ENCODE assay signal across 8 mouse cellular contexts in the genomic region with DNA sequence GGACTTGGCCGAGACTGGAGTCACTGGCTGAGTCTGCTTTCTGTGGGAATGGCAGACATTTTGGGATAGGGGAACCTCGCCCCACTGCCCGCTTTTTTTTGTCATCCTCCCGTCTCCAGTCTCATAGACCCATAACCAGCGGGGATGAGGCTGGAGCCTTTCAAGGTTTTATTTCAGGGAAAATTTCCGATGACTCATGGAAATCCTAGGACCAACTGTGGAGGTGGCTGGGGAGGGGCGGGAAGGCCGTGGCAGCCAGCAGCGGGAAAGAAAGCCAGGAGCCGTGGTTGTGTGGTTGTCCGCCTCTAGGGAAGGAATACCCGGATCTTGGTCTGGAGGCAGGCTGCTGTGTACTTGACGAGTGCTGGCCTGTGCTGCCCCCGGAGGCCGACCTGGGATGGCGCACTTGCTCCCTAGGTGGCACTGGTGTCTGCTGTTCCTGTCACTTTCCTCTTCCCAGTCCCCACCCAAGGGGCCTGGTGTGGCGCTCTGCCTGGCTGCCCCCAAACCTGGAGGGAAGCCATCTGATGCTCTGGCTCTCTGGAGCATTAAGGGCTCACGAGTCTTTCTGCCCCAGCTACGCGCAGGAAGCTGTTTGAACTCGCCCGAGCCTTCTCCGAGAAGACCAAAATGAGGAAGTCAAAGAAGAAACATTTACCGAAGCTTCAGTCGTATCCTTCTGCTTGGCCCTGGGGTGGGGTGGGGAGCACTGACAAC. TPM values are rescaled to one million over a fixed set of nuclear protein-coding genes. Genes with fewer than 3 reads are reported as not detected.
DNase-seq lines count a peak whose midpoint lies in the region; ATAC-seq and TF ChIP-seq lines count a peak whose summit lies in the region.

No protein-coding gene starts in this region.

- ATAC-seq in G1E (ENCODE audit: extremely low read depth, insufficient number of reproducible peaks, low FRiP score, poor library complexity, severe bottlenecking), result peak; percentile 80
- peak; percentile 95 for ATAC-seq in frontal cortex, adult (ENCODE audit: low TSS enrichment)
- peak; percentile 95 for ATAC-seq in lung, embryonic 16.5 days (ENCODE audit: low read depth)

- peak; percentile 86 for TF ChIP-seq CTCF in G1E (IDR thresholded peaks at IDR 0.05; ENCODE audit: low read depth, low read length)
- peak; percentile 79 for TF ChIP-seq CTCF in thymus, adult 2 months (IDR thresholded peaks at IDR 0.05; ENCODE audit: borderline replicate concordance, control insufficient read depth, extremely low read depth, insufficient read depth, low read length, poor library complexity)

- peaks cover 40% of the 10 kb centered on the region for H3K4me1 ChIP-seq in G1E (ENCODE audit: insufficient read depth, low read depth, low read length)
- peaks cover 56% of the 10 kb centered on the region for H3K4me1 ChIP-seq in hindbrain, embryonic 10.5 days (replicated peaks)
- H3K4me1 ChIP-seq in lung, embryonic 16.5 days (replicated peaks; ENCODE audit: control insufficient read depth, insufficient read depth, low read length), result peaks cover 14% of the 10 kb centered on the region
- H3K4me1 ChIP-seq in thymus, adult 2 months (replicated peaks; ENCODE audit: control insufficient read depth, insufficient read depth, low read length), result peaks cover 12% of the 10 kb centered on the region

- TF ChIP-seq POLR2A in thymus, adult 2 months (IDR thresholded peaks at IDR 0.05; ENCODE audit: control insufficient read depth, extremely low read depth, insufficient read depth, low read length, poor library complexity), result no peak

- peak overlapping the region; percentile 47 for H3K4me2 ChIP-seq in lung, embryonic 16.5 days (ENCODE audit: low read depth, low read length)

- H3K36me3 ChIP-seq in G1E (replicated peaks), result peaks cover 20% of the 10 kb centered on the region
- peaks cover 43% of the 10 kb centered on the region for H3K36me3 ChIP-seq in hindbrain, embryonic 10.5 days
- peaks cover 3% of the 10 kb centered on the region; the same call in 1 of the 2 replicates for H3K36me3 ChIP-seq in lung, embryonic 16.5 days (ENCODE audit: control insufficient read depth, insufficient read depth, low read length)
- H3K36me3 ChIP-seq in thymus, adult 2 months (ENCODE audit: control insufficient read depth, insufficient read depth, low read length), result no peaks in the 10 kb centered on the region

- H3K4me3 ChIP-seq in G1E (ENCODE audit: low read depth, low read length), result peak overlapping the region; percentile 66; the same call in 1 of the 2 replicates
- H3K4me3 ChIP-seq in hindbrain, embryonic 10.5 days, result peak overlapping the region; percentile 35
- peak overlapping the region; percentile 23 for H3K4me3 ChIP-seq in lung, embryonic 16.5 days (ENCODE audit: low read length)
- H3K4me3 ChIP-seq in thymus, adult 2 months (ENCODE audit: control insufficient read depth, insufficient read depth, low read length), result peak overlapping the region; percentile 61

- peak; percentile 88 for DNase-seq in G1E (ENCODE audit: low spot score)
- peak; percentile 91 to 93 for DNase-seq in cerebellum, adult 18-20 months
- peak; percentile 87 for DNase-seq in hindbrain, embryonic 10.5 days (ENCODE audit: low spot score)
- DNase-seq in layer of hippocampus, adult 9-11 months, result peak; percentile 87
- peak; percentile 80 for DNase-seq in ovary, adult 18-20 months (ENCODE audit: low spot score)
- peak; percentile 82 for DNase-seq in thymus, adult 2 months

- H3K27ac ChIP-seq in hindbrain, embryonic 10.5 days, result peak overlapping the region; percentile 78
- H3K27ac ChIP-seq in lung, embryonic 16.5 days (ENCODE audit: low read length), result peak overlapping the region; percentile 60
- peak overlapping the region; percentile 19; the same call in 1 of the 2 replicates for H3K27ac ChIP-seq in thymus, adult 2 months (ENCODE audit: control insufficient read depth, insufficient read depth, low read length)

- no peaks in the 10 kb centered on the region for H3K9me3 ChIP-seq in G1E (replicated peaks)
- H3K9me3 ChIP-seq in hindbrain, embryonic 10.5 days, result no peaks in the 10 kb centered on the region
- no peaks in the 10 kb centered on the region for H3K9me3 ChIP-seq in lung, embryonic 16.5 days (ENCODE audit: control insufficient read depth, low read length)

- 14% methylated on average over 25 of the region's 25 CpGs for WGBS in hindbrain, embryonic 10.5 days
- 9% methylated on average over 25 of the region's 25 CpGs for WGBS in lung, embryonic 16.5 days
- WGBS in thymus, adult 2 months, result 15% methylated on average over 25 of the region's 25 CpGs

- H3K9ac ChIP-seq in lung, embryonic 16.5 days (ENCODE audit: low read length), result peak overlapping the region; percentile 53

- peaks cover 81% of the 10 kb centered on the region for H3K27me3 ChIP-seq in G1E (ENCODE audit: insufficient read depth, low read length)
- H3K27me3 ChIP-seq in hindbrain, embryonic 10.5 days (ENCODE audit: insufficient read depth, poor library complexity, severe bottlenecking), result peaks cover 42% of the 10 kb centered on the region
- peaks cover 7% of the 10 kb centered on the region; the same call in 1 of the 2 replicates for H3K27me3 ChIP-seq in lung, embryonic 16.5 days (ENCODE audit: control insufficient read depth, insufficient read depth, low read depth, low read length)
- no peaks in the 10 kb centered on the region for H3K27me3 ChIP-seq in thymus, adult 2 months (ENCODE audit: control insufficient read depth, insufficient read depth, low read length)

RNA-seq across cellular contexts. Expression of a gene that starts 16.6 kb away (rescaled TPM):
- total RNA-seq in G1E (2014; fragmentation: Nextera tagmentation) (41.2 and 68.7 TPM in 2 replicates), G1E (2017) (89.7 and 106 TPM in 2 replicates)
- 238 and 268 TPM in 2 replicates for polyA plus RNA-seq in G1E (2012)
- polyA plus RNA-seq in hindbrain, embryonic 10.5 days (2016; fragmentation: Nextera tagmentation; extraction: Ambion mirVana), result 72.2 and 74.1 TPM in 2 replicates
- 50.6 and 55.5 TPM in 2 replicates for polyA plus RNA-seq in lung, embryonic 16.5 days (2015; fragmentation: Nextera tagmentation; extraction: Ambion mirVana)
- 41.6 and 47.6 TPM in 2 replicates for polyA plus RNA-seq in thymus, adult 2 months (2012; rRNA removed)

Comparison
In these comparisons a context has a peak if more than half of its experiments do, and no peak if none do; other contexts are left out.
1. Peak in every context shown above with its lines: DNase-seq, ATAC-seq, H3K4me3 ChIP-seq and H3K27ac ChIP-seq.
2. H3K27ac ChIP-seq: peak in every context shown above with its lines; median percentile 78 in hindbrain, embryonic 10.5 days; 60 in lung, embryonic 16.5 days; 19 in thymus, adult 2 months.